Comparison of ENCODE assay signal across 17 mouse cellular contexts in the genomic region with DNA sequence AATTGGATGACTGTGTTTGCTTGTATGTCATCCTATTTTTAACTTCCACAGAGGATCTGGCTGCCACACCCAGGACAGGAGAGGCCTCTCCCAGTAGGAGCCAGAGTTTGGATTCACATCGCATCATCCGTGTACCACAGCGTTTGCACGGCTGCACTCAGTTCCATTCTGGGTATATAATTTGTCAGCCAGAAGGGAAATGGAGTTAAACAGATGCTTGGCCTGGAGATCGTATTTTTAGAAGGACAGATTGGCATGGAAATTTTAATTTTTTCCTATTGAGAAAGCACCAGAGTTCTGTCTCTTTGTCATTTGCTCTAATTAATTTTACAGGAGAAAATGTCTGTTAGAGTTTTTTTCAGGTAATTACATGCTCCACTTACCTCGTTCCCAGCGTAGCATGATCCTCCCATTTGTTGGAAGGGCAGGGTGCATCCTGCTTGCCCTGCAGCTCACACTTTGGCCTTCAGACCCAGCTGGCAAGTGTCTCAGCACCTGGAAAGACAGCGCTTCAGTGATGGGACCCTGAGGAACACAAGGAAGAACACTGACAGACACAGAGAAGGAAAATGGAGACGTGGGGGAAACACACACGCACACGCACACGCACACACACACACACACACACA. TPM values are rescaled to one million over a fixed set of nuclear protein-coding genes. Genes with fewer than 3 reads are reported as not detected.
DNase-seq lines count a peak whose midpoint lies in the region; ATAC-seq lines count a peak whose summit lies in the region.
"Had no signal": no experiment of that assay in that cellular context is flagged by ENCODE, and none has a peak within 500 bp of the region (broad histone marks: within the 10 kb centered on the region; RNA-seq: fewer than 3 reads in every experiment).

No protein-coding gene starts in this region.

- 77% methylated on average over 12 of the region's 12 CpGs for WGBS in heart, embryonic 12.5 days
- WGBS in midbrain, embryonic 16.5 days, result 77% methylated on average over 12 of the region's 12 CpGs
- 95% methylated on average over 12 of the region's 12 CpGs for WGBS in midbrain, embryonic 10.5 days

- H3K4me2 ChIP-seq in heart, embryonic 12.5 days, result no peak overlapping the region
- no peak overlapping the region for H3K4me2 ChIP-seq in midbrain, embryonic 16.5 days (ENCODE audit: low read length)
- H3K4me2 ChIP-seq: embryonic facial prominence, embryonic 15.5 days; lung, embryonic 15.5 days had no signal

- no peaks in the 10 kb centered on the region for H3K9me3 ChIP-seq in heart, embryonic 12.5 days (replicated peaks)
- H3K9me3 ChIP-seq in midbrain, embryonic 16.5 days (replicated peaks; ENCODE audit: control insufficient read depth, low read length, poor library complexity, severe bottlenecking), result no peaks in the 10 kb centered on the region
- H3K9me3 ChIP-seq in midbrain, embryonic 10.5 days (replicated peaks), result no peaks in the 10 kb centered on the region
- H3K9me3 ChIP-seq: embryonic facial prominence, embryonic 15.5 days; lung, embryonic 15.5 days had no signal

- H3K36me3 ChIP-seq in heart, embryonic 12.5 days, result peaks cover 60% of the 10 kb centered on the region
- peaks cover 8% of the 10 kb centered on the region; the same call in 1 of the 2 replicates for H3K36me3 ChIP-seq in midbrain, embryonic 16.5 days (ENCODE audit: control insufficient read depth, insufficient read depth, low read length)
- H3K36me3 ChIP-seq in midbrain, embryonic 10.5 days, result peaks cover 61% of the 10 kb centered on the region
- H3K36me3 ChIP-seq: lung, embryonic 15.5 days had no signal

- H3K4me3 ChIP-seq in heart, embryonic 12.5 days, result no peak overlapping the region
- no peak overlapping the region for H3K4me3 ChIP-seq in midbrain, embryonic 16.5 days (ENCODE audit: low read depth, low read length)
- no peak overlapping the region for H3K4me3 ChIP-seq in midbrain, embryonic 10.5 days
- H3K4me3 ChIP-seq: embryonic facial prominence, embryonic 15.5 days; lung, embryonic 15.5 days; myocyte had no signal

- H3K27ac ChIP-seq in heart, embryonic 12.5 days (ENCODE audit: poor library complexity, severe bottlenecking), result peak overlapping the region; percentile 97
- H3K27ac ChIP-seq in midbrain, embryonic 16.5 days (ENCODE audit: low read length), result 0 out of 2 replicates have a peak overlapping the region, but pooled peaks have one; percentile 28
- no peak overlapping the region for H3K27ac ChIP-seq in midbrain, embryonic 10.5 days (replicated peaks)
- H3K27ac ChIP-seq: embryonic facial prominence, embryonic 15.5 days; lung, embryonic 15.5 days had no signal

- no peaks in the 10 kb centered on the region for H3K27me3 ChIP-seq in heart, embryonic 12.5 days (replicated peaks)
- no peaks in the 10 kb centered on the region for H3K27me3 ChIP-seq in midbrain, embryonic 16.5 days (ENCODE audit: control insufficient read depth, insufficient read depth, low read depth, low read length)
- H3K27me3 ChIP-seq in midbrain, embryonic 10.5 days (ENCODE audit: low read depth, poor library complexity, severe bottlenecking), result no peaks in the 10 kb centered on the region
- H3K27me3 ChIP-seq: embryonic facial prominence, embryonic 15.5 days; lung, embryonic 15.5 days had no signal

- H3K4me1 ChIP-seq in heart, embryonic 12.5 days (replicated peaks), result peaks cover 68% of the 10 kb centered on the region
- H3K4me1 ChIP-seq in midbrain, embryonic 16.5 days (ENCODE audit: control insufficient read depth, insufficient read depth, low read length), result no peaks in the 10 kb centered on the region
- 0 out of 2 replicates have a peak, but pooled peaks cover 6% of the 10 kb centered on the region for H3K4me1 ChIP-seq in midbrain, embryonic 10.5 days
- H3K4me1 ChIP-seq: embryonic facial prominence, embryonic 15.5 days had no signal

- intact Hi-C loops in heart, postnatal 25 days (cut with DNase I), result no loop called here

- H3K9ac ChIP-seq in heart, embryonic 12.5 days, result no peak overlapping the region
- H3K9ac ChIP-seq in midbrain, embryonic 16.5 days (ENCODE audit: low read depth, low read length), result no peak overlapping the region
- H3K9ac ChIP-seq: embryonic facial prominence, embryonic 15.5 days; lung, embryonic 15.5 days had no signal

- ATAC-seq in heart, embryonic 12.5 days (ENCODE audit: insufficient number of reproducible peaks, low FRiP score), result no peak
- no peak for ATAC-seq in midbrain, embryonic 16.5 days
- ATAC-seq: activated CD4-positive, CD25-positive, alpha-beta regulatory T cell, adult 4 months; CD4-positive, CD25-positive, alpha-beta regulatory T cell, adult 4 months; intestine, embryonic 16.5 days had no signal

- no peak for DNase-seq in heart, postnatal 25 days (ENCODE audit: low spot score)
- peak; percentile 23 for DNase-seq in kidney, adult 11 months
- no peak for DNase-seq in kidney, adult 18-20 months
- DNase-seq in midbrain, embryonic 10.5 days (ENCODE audit: low spot score), result no peak
- no peak for DNase-seq in ovary, adult 18-20 months (ENCODE audit: low spot score)

RNA-seq across cellular contexts. Expression of gene Tcp10a, which starts 37.9 kb away (rescaled TPM):
- not detected in 2 replicates for polyA plus RNA-seq in heart, embryonic 12.5 days (2016; fragmentation: Nextera tagmentation; extraction: Ambion mirVana)
- not detected for total RNA-seq in heart, postnatal 25 days (2021)
- polyA plus RNA-seq in midbrain, embryonic 16.5 days (2015; fragmentation: Nextera tagmentation; extraction: Ambion mirVana), result not detected in 2 replicates
- not detected in 2 replicates for polyA plus RNA-seq in midbrain, embryonic 10.5 days (2016; fragmentation: Nextera tagmentation; extraction: Ambion mirVana)
- total RNA-seq: liver, adult 2 months; megakaryocyte-erythroid progenitor cell, adult 5-6 weeks had no signal
- polyA plus RNA-seq: activated CD4-positive, CD25-positive, alpha-beta regulatory T cell, adult 4 months; CD4-positive, CD25-positive, alpha-beta regulatory T cell, adult 4 months; embryonic facial prominence, embryonic 15.5 days; intestine, embryonic 16.5 days; liver, adult 2 months; myocyte; small intestine, adult 2 months; stomach, embryonic 14.5 days had no signal
